Mouse (Mus musculus): Measurements from ENCODE around the gene 4430402I18Rik.

DNA sequence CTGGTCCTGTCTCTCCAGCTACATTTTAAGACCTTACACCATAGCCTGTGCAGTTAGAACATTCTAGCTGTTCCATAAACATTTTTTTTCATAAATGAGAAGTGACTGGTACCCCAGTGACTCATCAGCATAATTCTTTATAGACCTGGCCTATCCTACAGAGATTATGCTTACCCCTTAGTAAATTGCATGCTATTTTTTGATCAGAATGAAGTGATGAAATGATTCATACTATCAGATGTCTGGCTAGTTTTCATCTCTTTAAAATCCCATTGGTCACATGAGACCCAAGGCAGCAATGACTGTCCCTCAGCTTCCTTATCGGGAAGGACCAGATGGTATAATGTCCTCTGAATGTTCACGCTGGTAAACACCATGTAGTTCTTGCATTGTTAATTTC is 66.8 kb downstream of the 4430402I18Rik start:
- no peak for TF ChIP-seq CTCF (IDR thresholded peaks at IDR 0.05; ENCODE audit: low read depth, low read length)
- no peak for TF ChIP-seq EP300 (IDR thresholded peaks at IDR 0.05; ENCODE audit: insufficient read depth, low read depth, low read length)
- no peak for TF ChIP-seq POLR2A (IDR thresholded peaks at IDR 0.05; ENCODE audit: insufficient read depth, low read length)

Data from ES-Bruce4 (cell line).